Mouse (Mus musculus) testis, postnatal 14 days (tissue): ENCODE measurements around the gene Setd5.

Experiments used
- DNase-seq: peaks from one replicate; pipeline ENCODE4 v3.0.0; 2021; ENCODE audit warnings: low spot score

Gene Setd5

GRCm38 (mm10) chr6:113054552-113055107 is 22.5 kb upstream of the Setd5 start:
- no peak for DNase-seq

DNA sequence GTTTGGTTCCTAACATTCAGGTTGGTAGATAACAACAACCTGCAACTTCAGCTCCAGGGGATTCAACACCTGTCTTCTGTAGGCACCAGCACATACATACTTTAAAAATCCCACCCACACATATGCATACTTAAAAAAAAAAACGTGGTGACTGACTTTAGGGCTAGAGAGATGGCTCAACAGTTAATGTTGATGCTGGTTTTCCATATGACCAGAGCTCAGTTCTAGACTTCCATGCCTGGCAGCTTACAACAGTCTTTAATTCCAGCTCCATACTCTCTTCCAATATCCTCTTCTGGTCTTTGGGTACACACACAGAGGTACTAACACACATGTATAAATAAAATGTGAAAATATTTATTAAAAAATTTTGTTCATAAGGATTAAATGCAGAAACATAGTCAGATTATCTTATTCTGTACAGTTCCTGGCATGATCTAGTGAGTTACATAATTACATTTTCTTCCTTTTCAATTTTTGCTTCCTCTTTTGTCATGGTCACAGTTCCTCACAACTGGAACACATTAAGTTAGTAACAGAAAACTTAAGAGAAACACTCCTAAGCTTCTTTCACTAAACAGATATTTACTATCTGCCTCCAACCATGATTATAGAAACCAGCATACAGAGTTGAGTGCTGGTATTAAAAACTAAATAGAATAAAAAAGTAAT is 16.1 kb upstream of the Setd5 start:
- DNase-seq: no peak

DNA sequence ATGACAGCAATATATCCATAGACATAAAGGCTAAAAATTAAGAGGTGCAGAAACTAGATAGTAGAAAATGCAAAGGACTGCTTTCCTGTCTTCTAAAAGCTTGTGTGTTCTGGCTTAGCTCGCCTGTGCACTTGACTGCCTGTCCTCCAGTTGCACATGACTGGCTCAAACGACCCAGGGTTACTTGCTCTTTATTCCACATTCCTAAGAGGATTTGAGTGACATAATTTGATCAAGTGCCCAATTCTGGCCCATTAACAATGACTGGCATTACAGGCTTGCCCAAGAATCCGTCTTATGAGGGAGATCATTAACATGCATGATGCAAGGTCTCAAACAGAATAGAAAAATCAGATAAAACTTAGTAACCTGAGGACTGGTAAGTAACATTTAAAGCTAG is 14.9 kb upstream of the Setd5 start:
- DNase-seq: no peak

DNA sequence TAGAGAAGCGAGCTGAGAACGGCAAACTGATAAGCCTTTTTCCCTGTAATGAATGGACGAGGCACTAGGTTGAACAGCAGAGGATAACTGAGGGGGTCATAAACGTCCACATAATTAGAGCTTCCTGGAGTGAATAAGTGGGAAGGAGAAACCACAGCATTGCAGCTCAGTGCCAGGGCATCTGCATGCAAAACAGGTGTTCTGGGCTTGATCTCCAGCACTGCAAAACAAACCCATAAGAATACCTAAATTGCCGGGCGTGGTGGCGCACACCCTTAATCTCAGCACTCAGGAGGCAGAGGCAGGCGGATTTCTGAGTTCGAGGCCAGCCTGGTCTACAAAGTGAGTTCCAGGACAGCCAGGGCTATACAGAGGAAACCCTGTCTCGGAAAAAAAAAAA is 13.8 kb upstream of the Setd5 start:
- DNase-seq: no peak

DNA sequence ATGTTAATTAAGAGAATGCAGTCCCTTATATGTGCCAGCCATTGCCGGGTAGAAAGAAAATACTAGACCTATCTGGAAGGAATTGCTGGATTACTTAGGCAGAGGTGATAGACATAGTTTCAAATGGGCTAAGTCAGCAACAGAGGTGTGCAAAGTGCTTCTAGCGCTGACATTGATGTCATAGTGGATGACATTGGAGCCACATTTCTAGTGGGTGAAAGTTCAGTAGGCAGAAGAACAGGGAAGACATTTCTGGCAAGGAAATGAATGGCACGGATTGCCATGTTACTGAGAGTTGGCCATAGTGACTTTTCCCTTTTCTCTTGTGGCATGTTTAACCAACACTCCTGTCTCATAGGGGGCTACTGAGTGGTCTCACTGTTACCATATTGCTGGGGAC is 12.0 kb upstream of the Setd5 start:
- no peak for DNase-seq

DNA sequence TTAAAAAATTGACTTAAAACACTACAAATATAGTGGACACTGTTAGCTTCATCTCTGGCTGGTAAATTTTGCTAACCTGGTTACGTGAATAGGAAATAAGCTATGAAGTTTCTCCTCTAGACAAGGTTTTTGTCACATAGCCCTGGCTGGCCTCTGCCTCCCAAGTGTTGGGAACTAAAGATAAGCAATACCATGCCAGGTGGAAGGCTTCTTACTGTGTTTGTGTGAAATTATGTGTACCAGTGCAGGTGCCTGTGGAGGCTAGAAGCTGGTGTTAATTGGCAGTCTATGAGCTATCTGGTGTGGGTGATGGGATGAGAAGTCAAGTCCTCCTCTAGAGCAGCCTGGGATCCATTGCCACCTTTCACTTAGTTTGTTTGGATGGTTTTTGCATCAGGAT is 8.0 kb upstream of the Setd5 start:
- DNase-seq: no peak

- no peak for DNase-seq
Observed at GRCm38 (mm10) chr6:113075261-113075660, 1.9 kb upstream of the Setd5 start.

DNA sequence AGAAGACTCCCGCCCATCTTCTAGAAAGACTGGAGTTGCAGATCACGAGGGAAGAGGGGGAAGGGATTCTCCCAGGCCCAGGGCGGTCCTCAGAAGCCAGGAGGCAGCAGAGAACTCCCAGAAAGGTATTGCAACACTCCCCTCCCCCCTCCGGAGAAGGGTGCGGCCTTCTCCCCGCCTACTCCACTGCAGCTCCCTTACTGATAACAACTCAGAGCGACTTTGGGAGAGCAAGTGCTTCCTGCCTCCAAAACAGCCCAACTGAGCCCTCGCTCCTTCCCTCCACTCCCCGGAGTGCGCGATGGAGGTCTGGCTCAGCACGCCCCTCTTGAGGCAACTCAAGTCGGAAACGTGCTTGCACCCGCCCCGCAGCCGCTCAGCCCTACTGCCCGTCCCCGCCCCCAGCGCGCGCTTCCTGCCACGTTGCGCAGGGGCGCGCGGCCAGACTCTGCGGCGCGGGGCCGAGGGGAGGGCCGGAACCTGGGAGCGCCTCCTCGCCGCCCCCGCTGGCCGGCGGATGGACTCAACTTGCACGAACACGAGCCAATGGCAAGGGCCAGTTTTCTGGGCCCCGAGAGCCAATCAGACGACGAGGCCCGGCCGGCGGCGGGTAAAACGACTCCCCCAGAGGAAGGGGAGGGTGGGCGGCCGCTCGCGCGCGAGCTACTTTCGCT is 1.0 kb upstream of the Setd5 start:
- DNase-seq: peak; percentile 95

DNA sequence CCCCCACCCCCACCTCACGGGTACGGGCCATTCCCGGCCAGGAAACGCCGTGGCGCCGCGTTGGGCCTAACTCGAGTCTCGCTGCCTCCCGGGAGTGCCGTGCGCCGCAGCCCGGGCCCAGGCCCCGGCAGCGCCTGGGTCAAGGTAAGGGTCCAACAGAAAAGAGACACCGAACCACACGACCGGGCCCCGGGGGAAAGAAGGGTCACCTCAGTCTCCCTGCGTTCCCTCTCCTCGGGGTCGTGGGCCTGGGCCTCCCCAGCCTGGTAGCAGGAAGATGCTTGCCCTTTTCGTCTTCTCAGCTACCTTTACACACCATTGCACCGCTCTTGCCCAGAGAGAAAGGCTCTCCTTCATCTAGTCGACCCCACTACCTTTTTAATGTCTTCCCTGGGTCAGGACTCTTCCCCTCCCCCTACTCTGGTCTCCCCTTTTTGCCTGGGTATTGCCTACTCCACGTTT is 435 bp downstream of the Setd5 start:
- no peak for DNase-seq

DNA sequence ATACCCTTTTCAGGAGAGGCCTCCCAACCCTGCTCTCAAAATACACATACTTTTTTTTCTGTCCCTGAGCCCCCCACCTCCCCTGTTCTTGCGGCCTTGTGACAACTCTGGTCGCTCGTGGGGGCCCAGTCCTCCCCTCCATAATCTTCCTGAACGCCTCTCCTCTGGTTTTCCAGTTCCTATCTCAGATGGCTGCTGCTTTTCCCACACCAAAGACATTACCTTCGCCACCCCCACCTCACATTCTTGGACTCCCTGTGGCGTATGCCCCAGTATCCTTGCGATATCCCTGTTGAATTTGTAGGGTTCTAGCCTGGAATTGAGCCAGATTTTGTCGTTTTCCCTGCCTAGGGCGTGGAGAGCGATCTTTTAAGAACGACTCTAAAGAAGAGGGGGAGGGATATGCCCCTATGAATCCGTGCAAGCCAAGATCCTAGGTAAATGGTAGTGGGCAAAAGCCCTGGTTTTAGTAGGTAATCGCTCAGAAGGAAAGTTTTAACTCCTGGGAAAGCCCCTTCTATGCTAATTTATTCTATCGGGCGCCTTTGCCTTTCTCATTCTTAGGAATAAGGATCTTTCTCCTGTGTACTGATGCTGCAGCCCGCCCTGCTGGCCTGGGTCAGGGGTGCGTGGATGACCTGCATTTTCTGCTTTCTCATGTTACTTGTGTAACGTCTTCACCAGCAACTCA is 1.0 kb downstream of the Setd5 start:
- peak; percentile 60 for DNase-seq

DNA sequence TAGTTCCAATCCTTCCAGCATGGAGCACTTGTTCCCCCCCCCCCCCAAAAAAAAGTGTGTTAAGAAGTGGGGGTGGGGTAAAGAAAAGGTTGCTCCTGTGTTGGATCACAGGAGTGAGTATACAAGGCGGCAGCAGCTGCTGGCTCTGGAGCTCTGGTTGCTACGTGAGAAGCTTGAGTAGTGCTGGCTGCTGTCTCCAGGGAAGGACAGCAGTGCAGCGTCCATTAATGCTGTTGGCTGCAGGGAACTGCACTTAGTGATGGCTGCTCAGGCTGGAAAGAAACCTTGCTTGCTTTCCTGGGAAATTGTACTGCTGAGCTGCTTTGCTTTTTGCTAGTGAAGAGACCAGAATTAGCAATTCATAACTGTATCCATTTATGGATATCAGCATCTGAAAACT is 2.3 kb downstream of the Setd5 start:
- DNase-seq: peak; percentile 31

GRCm38 (mm10) chr6:113082229-113082628 is 5.1 kb downstream of the Setd5 start:
- no peak for DNase-seq

- DNase-seq: no peak
Observed at GRCm38 (mm10) chr6:113084590-113084989, 7.4 kb downstream of the Setd5 start.

- DNase-seq: no peak
Observed at GRCm38 (mm10) chr6:113093206-113093605, 16.0 kb downstream of the Setd5 start.

- no peak for DNase-seq
Observed at GRCm38 (mm10) chr6:113095547-113095946, 18.4 kb downstream of the Setd5 start.

DNA sequence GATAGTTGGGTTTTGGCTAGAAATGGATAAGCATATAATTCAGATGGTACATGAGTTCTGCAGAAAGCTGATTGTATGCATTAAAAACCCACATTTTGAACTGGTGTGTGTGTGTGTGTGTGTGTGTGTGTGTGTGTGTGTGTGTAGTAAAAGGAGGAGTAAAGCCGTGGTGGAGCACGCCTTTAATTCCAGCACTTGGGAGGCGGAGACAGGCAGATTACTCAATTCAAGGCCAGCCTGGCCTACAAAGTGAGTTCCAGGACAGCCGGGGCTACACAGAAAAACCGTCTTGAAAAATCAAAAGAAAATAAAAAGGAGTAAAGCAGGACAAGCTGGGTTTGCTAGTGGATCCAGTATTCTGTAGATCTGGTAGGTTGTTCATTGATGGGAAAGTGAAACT is 20.5 kb downstream of the Setd5 start:
- no peak for DNase-seq

DNA sequence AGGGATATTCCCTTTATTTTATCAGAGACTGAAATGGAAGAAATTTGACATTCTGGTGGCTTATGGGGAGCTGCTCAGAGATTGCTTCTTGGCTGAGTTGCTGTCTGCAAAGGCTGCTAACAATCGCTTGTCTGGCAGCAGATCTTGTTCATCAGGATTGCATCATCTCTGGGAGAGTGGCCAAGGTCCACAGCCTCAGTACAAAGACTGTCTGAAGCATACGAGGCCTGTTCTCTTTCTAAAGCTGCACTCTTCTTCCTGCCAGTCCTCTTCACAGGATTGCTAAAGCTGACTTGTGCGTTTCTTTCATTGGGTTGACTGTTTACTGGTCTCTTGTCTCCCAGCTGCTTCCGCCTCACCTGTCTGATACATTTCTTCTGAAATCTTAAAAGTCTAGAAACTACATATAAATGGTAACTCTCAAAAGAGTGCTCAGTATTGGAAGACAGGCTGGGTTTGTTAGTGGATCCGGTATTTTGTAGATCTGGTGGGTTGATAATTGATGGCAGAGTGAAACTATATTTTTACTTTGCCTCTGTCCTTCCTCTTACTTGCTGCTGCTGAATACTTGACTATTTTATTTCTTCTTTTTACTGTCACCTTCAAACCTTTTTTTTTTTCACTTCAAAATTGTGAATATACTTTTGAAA is 22.6 kb downstream of the Setd5 start:
- DNase-seq: peak; percentile 81

DNA sequence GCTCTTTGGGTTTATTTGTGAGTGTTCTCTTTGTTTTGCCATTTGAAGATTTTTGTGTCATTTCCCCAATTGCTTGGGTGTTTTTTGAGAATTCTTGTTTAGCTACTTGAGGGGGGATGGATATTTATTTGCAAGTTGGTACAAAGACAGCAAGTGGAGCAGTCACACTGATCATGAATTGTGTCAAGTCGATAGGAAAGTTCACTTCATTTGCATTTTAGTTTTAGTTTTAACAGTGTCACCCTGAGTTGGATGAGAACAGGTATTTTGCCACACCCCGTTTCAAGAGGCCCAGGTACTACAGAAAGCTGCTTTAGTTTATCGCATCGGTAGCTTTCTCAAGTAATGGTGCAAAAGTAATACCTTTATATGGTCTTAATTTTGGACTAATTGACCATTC is 25.4 kb downstream of the Setd5 start:
- DNase-seq: no peak

GRCm38 (mm10) chr6:113103765-113104164 is 26.6 kb downstream of the Setd5 start:
- no peak for DNase-seq

DNA sequence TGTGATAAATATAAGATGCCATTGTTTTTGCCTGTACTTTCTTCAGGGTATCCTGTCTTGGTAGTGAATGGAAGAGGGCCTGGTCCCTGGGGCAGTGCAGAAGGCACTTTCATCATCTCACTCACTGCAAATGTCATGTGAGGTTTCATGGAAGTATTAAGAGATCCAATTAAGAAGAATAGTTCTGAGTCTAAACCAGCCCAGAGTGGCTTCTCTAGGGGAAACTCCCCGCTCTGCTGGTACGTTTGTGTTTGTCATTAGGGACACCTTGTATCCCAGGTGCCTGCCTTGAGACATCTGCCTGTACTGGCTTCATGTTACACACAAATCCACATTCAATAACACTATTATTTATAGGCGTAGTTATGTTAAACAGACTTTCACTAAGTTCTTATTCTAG is 32.2 kb downstream of the Setd5 start:
- DNase-seq: no peak

- DNase-seq: no peak
Observed at GRCm38 (mm10) chr6:113109956-113110355, 32.8 kb downstream of the Setd5 start.

DNA sequence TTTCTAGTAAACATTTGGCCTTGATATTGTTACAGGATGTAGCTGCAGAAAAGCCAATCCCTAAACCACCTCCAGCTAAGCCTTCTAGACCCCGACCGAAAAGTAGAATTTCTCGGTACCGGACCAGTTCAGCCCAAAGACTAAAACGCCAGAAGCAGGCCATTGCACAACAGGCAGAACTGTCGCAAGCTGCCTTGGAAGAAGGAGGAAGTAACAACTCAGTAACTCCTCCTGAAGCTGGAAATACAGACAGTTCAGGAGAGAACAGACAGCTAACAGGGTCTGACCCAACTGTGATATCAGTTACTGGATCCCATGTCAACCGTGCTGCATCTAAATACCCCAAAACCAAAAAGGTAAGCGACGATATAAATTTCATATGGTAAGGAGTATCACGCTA is 43.6 kb downstream of the Setd5 start:
- no peak for DNase-seq

GRCm38 (mm10) chr6:113133360-113133759 is 56.2 kb downstream of the Setd5 start:
- no peak for DNase-seq
